Mouse (Mus musculus) retina, embryonic 14.5 days (tissue): ENCODE data around the gene Atp5k.

Experiments used
- DNase-seq: peaks from one replicate; pipeline ENCODE4 v3.0.0-alpha.2; 2015; ENCODE audit warnings: low spot score

Atp5k gene

GRCm38 (mm10) chr5:108433804-108434587 is at the start of gene Atp5k:
Gene Atp5k (minus strand): TSS chr5:108434448.
- DNase-seq = peak; percentile 98

- no peak for DNase-seq
Measured at GRCm38 (mm10) chr5:108483006-108483405, 48.8 kb upstream of the Atp5k start.

- no peak for DNase-seq
Measured at GRCm38 (mm10) chr5:108475977-108476376, 41.7 kb upstream of the Atp5k start.

GRCm38 (mm10) chr5:108473737-108474136 is 39.5 kb upstream of the Atp5k start:
- no peak for DNase-seq

- no peak for DNase-seq
Measured at GRCm38 (mm10) chr5:108469617-108470016, 35.4 kb upstream of the Atp5k start.

GRCm38 (mm10) chr5:108466647-108467046 is 32.4 kb upstream of the Atp5k start:
- no peak for DNase-seq

GRCm38 (mm10) chr5:108465131-108465891 is 31.1 kb upstream of the Atp5k start:
- no peak for DNase-seq

- no peak for DNase-seq
Measured at GRCm38 (mm10) chr5:108462446-108462845, 28.2 kb upstream of the Atp5k start.

GRCm38 (mm10) chr5:108461082-108462065 is 27.1 kb upstream of the Atp5k start, which contains the start of gene Pcgf3:
Gene Pcgf3 (plus strand): TSS chr5:108461232.
- peak; percentile 98 for DNase-seq

GRCm38 (mm10) chr5:108460461-108460860 is 26.2 kb upstream of the Atp5k start:
- DNase-seq = no peak

GRCm38 (mm10) chr5:108458706-108459105 is 24.5 kb upstream of the Atp5k start:
- no peak for DNase-seq

GRCm38 (mm10) chr5:108454094-108454493 is 19.8 kb upstream of the Atp5k start:
- DNase-seq = no peak

GRCm38 (mm10) chr5:108452422-108452821 is 18.2 kb upstream of the Atp5k start:
- no peak for DNase-seq

GRCm38 (mm10) chr5:108451611-108452010 is 17.4 kb upstream of the Atp5k start:
- DNase-seq = no peak

GRCm38 (mm10) chr5:108450837-108451540 is 16.7 kb upstream of the Atp5k start:
- DNase-seq = no peak

GRCm38 (mm10) chr5:108448785-108449668 is 14.8 kb upstream of the Atp5k start, which contains the start of gene Mfsd7a:
Gene Mfsd7a (minus strand): TSS chr5:108448891.
- DNase-seq = peak; percentile 69

- no peak for DNase-seq
Measured at GRCm38 (mm10) chr5:108447857-108448256, 13.6 kb upstream of the Atp5k start.

- DNase-seq = no peak
Measured at GRCm38 (mm10) chr5:108446973-108447372, 12.7 kb upstream of the Atp5k start.

- DNase-seq = no peak
Measured at GRCm38 (mm10) chr5:108436101-108436500, 1.9 kb upstream of the Atp5k start.

GRCm38 (mm10) chr5:108431196-108431595 is 3.1 kb downstream of the Atp5k start:
- no peak for DNase-seq
